Mouse (Mus musculus) kidney, adult 2 months (tissue): Measurements from ENCODE around the gene Ccin.

Experiments
- CTCF ChIP-seq: fragments of 200-500 bp; conservative IDR thresholded peaks from 2 replicates; pipeline ENCODE4 v1.5.1; 2011; ENCODE audit warnings: low read depth, mild to moderate bottlenecking, control low read depth, low read length, moderate library complexity, mixed read lengths; ENCODE audit not compliant: insufficient read depth, insufficient read length
- POLR2A ChIP-seq: fragments of 200-500 bp; IDR thresholded peaks from one replicate; pipeline ENCODE4 v1.6.1; 2011; ENCODE audit warnings: low read depth, low read length, control low read depth

- no peak for TF ChIP-seq CTCF
- TF ChIP-seq POLR2A, result no peak
Observed at GRCm38 (mm10) chr4:44003622-44004021, 20.3 kb downstream of the Ccin start.
